Mouse (Mus musculus) kidney, postnatal 25 days (tissue): Measurements from ENCODE around the gene Pdzd2.

Experiments
- DNase-seq, 2 experiments: peaks; one replicate each; pipeline ENCODE4 v3.0.0; 2021; ENCODE audit warnings: mixed read lengths in 2 of 2

Pdzd2 gene

GRCm38 (mm10) chr15:12337030-12337778, 402.5 kb downstream of the Pdzd2 start:
- no peak for DNase-seq

GRCm38 (mm10) chr15:12334381-12334780, 405.3 kb downstream of the Pdzd2 start:
- DNase-seq: no peak

GRCm38 (mm10) chr15:12331300-12331699, 408.4 kb downstream of the Pdzd2 start:
- DNase-seq: no peak

GRCm38 (mm10) chr15:12330892-12331291, 408.8 kb downstream of the Pdzd2 start:
- no peak for DNase-seq

GRCm38 (mm10) chr15:12330389-12330788, 409.3 kb downstream of the Pdzd2 start:
- no peak for DNase-seq

- no peak for DNase-seq
These were observed 415.4 kb downstream of the Pdzd2 start for GRCm38 (mm10) chr15:12324326-12324725.

- DNase-seq: no peak
These were observed 416.9 kb downstream of the Pdzd2 start for GRCm38 (mm10) chr15:12322676-12323402.

- DNase-seq: peak; percentile 20 to 70
These were observed 417.7 kb downstream of the Pdzd2 start, which contains the start of gene 1810049J17Rik for GRCm38 (mm10) chr15:12321788-12322621. Gene 1810049J17Rik (minus strand): TSS chr15:12321899.

GRCm38 (mm10) chr15:12321091-12321787, 418.5 kb downstream of the Pdzd2 start, which contains the start of gene Golph3:
Gene Golph3 (plus strand): TSS chr15:12321450.
- DNase-seq: peak; percentile 97 to 98

- DNase-seq: no peak
These were observed 419.2 kb downstream of the Pdzd2 start for GRCm38 (mm10) chr15:12320441-12321090.

GRCm38 (mm10) chr15:12319889-12320288, 419.8 kb downstream of the Pdzd2 start:
- DNase-seq: peak; percentile 20 to 61

GRCm38 (mm10) chr15:12318451-12318850, 421.3 kb downstream of the Pdzd2 start:
- DNase-seq: no peak

- DNase-seq: no peak
These were observed 422.4 kb downstream of the Pdzd2 start for GRCm38 (mm10) chr15:12317290-12317689.

- DNase-seq: no peak
These were observed 423.7 kb downstream of the Pdzd2 start for GRCm38 (mm10) chr15:12315996-12316395.

GRCm38 (mm10) chr15:12314584-12314983, 425.1 kb downstream of the Pdzd2 start:
- no peak for DNase-seq

GRCm38 (mm10) chr15:12313255-12313654, 426.5 kb downstream of the Pdzd2 start:
- DNase-seq: no peak

GRCm38 (mm10) chr15:12311465-12311864, 428.3 kb downstream of the Pdzd2 start:
- DNase-seq: no peak

- DNase-seq: no peak
These were observed 429.0 kb downstream of the Pdzd2 start for GRCm38 (mm10) chr15:12310676-12311075.
